Mouse (Mus musculus) heart, adult 2 months (tissue): ENCODE data around the gene Cacna1h.

Experiments used
- CTCF ChIP-seq: fragments of 200-600 bp; IDR thresholded peaks from 2 replicates; pipeline ENCODE4 v1.8.1; 2022; ENCODE audit warnings: antibody characterized with exemption, mild to moderate bottlenecking, moderate library complexity
- EP300 ChIP-seq: fragments of 200-500 bp; IDR thresholded peaks from 2 replicates; pipeline ENCODE4 v1.6.1; 2011; ENCODE audit warnings: low read depth, low read length, control low read depth; ENCODE audit not compliant: insufficient read depth
- POLR2A ChIP-seq: fragments of 200-500 bp; IDR thresholded peaks from 2 replicates; pipeline ENCODE4 v1.6.1; 2011; ENCODE audit warnings: mild to moderate bottlenecking, low read depth, low read length, control low read depth; ENCODE audit not compliant: insufficient read depth

DNA sequence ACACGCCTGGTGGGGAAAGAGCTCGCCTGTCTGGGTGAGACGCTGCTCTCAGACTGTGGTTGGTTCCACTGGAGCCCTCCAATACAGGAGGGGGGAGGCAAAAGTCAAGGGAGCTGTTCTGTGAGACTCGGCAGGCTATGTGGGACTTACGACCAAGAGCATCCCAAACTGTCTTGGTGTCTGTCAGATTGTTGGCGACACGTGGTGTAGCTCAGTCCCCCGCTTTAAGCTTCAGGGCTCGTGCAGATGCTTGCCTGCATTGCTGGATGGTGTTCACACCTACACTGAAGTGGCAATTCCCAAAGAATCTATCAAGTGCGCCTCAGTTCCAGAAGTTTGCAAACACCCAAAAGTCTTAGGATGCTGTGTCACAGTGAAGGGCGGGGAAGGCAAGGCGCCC, 14.3 kb upstream of the Cacna1h start:
- TF ChIP-seq POLR2A: no peak
- no peak for TF ChIP-seq CTCF
- TF ChIP-seq EP300: no peak
